Mouse (Mus musculus) CD8-positive naive resting alpha-beta T cell, adult 57 days (primary cell): Measurements from ENCODE around the gene Ralgds. TPM values are rescaled to one million over a fixed set of nuclear protein-coding genes. Genes with fewer than 3 reads are reported as not detected.

Source experiments
- total RNA-seq: library from RNA; stranded (reverse); gene quantifications from one replicate; pipeline ENCODE4 v1.2.4, GENCODE M21; 2023

The Ralgds gene
- 50.5 TPM for total RNA-seq

DNA sequence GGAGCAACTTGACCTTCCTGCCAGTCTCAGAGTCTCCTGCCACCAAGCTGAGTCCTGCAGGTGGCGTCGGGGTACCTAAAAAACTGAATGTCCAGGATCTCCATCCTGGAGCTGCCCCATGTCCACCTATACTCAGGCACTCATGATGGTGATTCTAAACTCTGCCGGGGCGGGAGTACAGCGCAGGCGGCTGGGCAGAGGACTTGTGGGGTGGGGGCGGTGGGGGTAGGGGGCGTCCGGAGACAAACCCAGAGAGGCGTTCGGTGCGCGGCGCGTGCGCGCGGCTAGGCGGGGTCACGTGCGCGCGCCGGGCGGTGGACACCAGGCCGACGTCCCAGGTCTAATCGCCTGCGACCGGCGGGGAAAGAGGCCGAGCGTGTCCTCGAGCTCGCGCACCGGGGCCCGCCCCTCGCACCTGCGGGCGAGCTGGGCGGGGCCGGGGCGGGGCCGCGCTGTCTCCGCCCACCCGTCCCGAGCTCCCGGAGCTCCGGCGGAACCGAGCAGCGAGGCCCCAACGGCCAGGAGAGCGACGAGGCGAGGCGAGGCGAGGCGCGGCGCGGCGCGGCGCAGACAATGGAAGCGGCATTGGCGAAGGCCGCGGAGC lies at the start of gene Ralgds:
Gene Ralgds, plus strand, starts transcription at position 328 of the 604 bp plus-strand sequence.

GRCm38 (mm10) chr2:28465836-28466518 lies 46.9 kb upstream of the Ralgds start, which contains the start of gene 1700007K13Rik:
TSS of gene 1700007K13Rik (minus strand) at chr2:28466332.

GRCm38 (mm10) chr2:28467860-28468485 lies 45.0 kb upstream of the Ralgds start, which contains the start of gene Mrps2:
TSS of gene Mrps2 (plus strand) at chr2:28468066.

DNA sequence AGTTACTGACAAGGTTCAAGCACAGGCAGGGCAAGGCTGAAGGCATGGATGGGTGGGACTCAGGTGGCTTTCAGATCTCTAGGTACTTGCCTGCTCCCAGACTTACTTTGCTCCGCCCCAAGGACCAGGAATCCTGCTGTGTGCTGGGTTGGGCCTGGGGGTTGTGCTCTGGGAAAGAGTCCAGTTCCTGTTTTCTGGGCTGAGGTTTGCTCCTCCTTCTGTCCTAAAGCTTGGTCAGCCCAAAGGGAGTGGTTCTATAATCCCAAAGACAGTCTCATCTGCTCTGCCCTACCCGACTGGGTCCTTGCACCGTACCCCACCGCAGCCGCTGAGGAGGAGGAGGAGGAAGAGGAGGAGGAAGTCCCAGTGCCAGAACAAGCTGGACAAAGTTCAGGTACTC lies 16.3 kb upstream of the Ralgds start, which contains the start of gene Gbgt1:
Gene Gbgt1, plus strand, starts transcription at position 221 of the 400 bp plus-strand sequence.

GRCm38 (mm10) chr2:28505795-28506194 lies 7.1 kb upstream of the Ralgds start, which contains the start of gene Gm10134:
TSS of gene Gm10134 (plus strand) at chr2:28506095.

DNA sequence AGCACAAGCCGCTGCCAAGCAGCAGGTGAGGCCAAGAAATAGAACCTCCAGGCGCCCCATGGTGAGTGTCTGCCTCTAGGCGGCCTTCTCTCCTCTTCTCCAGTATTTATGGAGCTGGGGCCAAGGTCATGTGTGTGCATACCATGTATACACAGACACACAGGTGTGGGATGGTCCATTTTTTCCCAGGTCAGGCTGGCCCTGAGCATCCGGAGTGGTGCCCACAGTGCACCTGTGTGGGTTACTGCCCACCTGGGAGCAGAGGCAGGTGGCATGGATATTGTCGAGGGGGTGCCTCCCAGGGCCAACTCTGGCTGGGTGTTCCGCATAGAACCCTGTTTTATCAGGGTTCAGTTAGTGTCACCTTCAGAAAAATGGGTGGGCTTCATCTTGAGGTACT lies 50.4 kb downstream of the Ralgds start, which contains the start of gene Cel:
Gene Cel, minus strand, starts transcription at position 101 of the 400 bp plus-strand sequence.

GRCm38 (mm10) chr2:28583651-28584050 lies 70.7 kb downstream of the Ralgds start, which contains the start of gene Gtf3c5:
TSS of gene Gtf3c5 (minus strand) at chr2:28583751.

Other genes starting within 250 kb of the Ralgds start
- gene Ppp1r26, start 66.3 kb upstream of the Ralgds start, total RNA-seq: 0.12 TPM
- not detected for gene 1700007K13Rik, start 46.8 kb upstream of the Ralgds start, total RNA-seq
- 23.2 TPM for gene Mrps2, start 45.1 kb upstream of the Ralgds start, total RNA-seq
- gene Gbgt1, start 16.2 kb upstream of the Ralgds start, total RNA-seq: 0.64 TPM
- not detected for gene Gm10134, start 7.0 kb upstream of the Ralgds start, total RNA-seq
- gene Cel, start 50.3 kb downstream of the Ralgds start, total RNA-seq: 6.8 TPM
- gene Gtf3c5, start 70.6 kb downstream of the Ralgds start, total RNA-seq: 28.1 TPM
- 0.52 TPM for gene Gfi1b, start 108.9 kb downstream of the Ralgds start, total RNA-seq
- gene Tsc1, start 128.1 kb downstream of the Ralgds start, total RNA-seq: 57.1 TPM
- not detected for gene Spaca9, start 186.6 kb downstream of the Ralgds start, total RNA-seq
- not detected for gene Ak8, start 187.0 kb downstream of the Ralgds start, total RNA-seq